Mouse (Mus musculus): ENCODE data around the gene Rasal2.

GRCm38 (mm10) chr1:157220910-157221309 lies 191.5 kb downstream of the Rasal2 start:
- no peak for TF ChIP-seq CTCF (IDR thresholded peaks at IDR 0.05)
- TF ChIP-seq POLR2A (IDR thresholded peaks at IDR 0.05; ENCODE audit: insufficient read depth, low read depth, low read length): no peak

Data from heart, adult 2 months (tissue).